Mouse (Mus musculus): ENCODE measurements at regions not wholly inside any gene's neighbourhood (a gene's known extent, or its start where the extent isn't known, plus 50 kb on each side); places are given as distances from the start of the nearest gene placed in this dataset.

- Histone ChIP-seq H3K36me3 (ENCODE audit: control insufficient read depth, insufficient read depth, low read length) (no peaks in the 10 kb centered on the region), H3K4me1 (ENCODE audit: control insufficient read depth, insufficient read depth, low read length) (no peaks in the 10 kb centered on the region), H3K4me2 (no peak overlapping the region), H3K4me3 (ENCODE audit: low read depth, low read length) (no peak overlapping the region), H3K27me3 (ENCODE audit: control insufficient read depth, insufficient read depth, low read length) (peaks cover 4% of the 10 kb centered on the region; the same call in 1 of the 2 replicates), H3K27ac (ENCODE audit: low read depth, low read length) (no peak overlapping the region), H3K9ac (ENCODE audit: low read depth, low read length) (no peak overlapping the region), H3K9me3 (replicated peaks; ENCODE audit: control insufficient read depth, low read length) (no peaks in the 10 kb centered on the region)
- no peak for ATAC-seq (replicated peaks; ENCODE audit: insufficient number of reproducible peaks, low FRiP score, low TSS enrichment)
- WGBS (ENCODE audit: insufficient replicate concordance) = 44% methylated on average over 5 of the region's 5 CpGs
Observed at GRCm38 (mm10) chr11:114283208-114283607, 216.4 kb upstream of the Sdk2 start.

GRCm38 (mm10) chr11:114282566-114282965 is 215.7 kb upstream of the Sdk2 start:
- ATAC-seq (replicated peaks; ENCODE audit: insufficient number of reproducible peaks, low FRiP score, low TSS enrichment) = no peak
- 62% methylated on average over 5 of the region's 5 CpGs for WGBS (ENCODE audit: insufficient replicate concordance)

GRCm38 (mm10) chr11:114281846-114282245 is 215.0 kb upstream of the Sdk2 start:
- Histone ChIP-seq H3K9me3 (replicated peaks; ENCODE audit: control insufficient read depth, low read length) (no peaks in the 10 kb centered on the region), H3K36me3 (ENCODE audit: control insufficient read depth, insufficient read depth, low read length) (no peaks in the 10 kb centered on the region), H3K9ac (ENCODE audit: low read depth, low read length) (no peak overlapping the region), H3K4me2 (no peak overlapping the region), H3K27me3 (ENCODE audit: control insufficient read depth, insufficient read depth, low read length) (peaks cover 4% of the 10 kb centered on the region; the same call in 1 of the 2 replicates), H3K4me1 (ENCODE audit: control insufficient read depth, insufficient read depth, low read length) (no peaks in the 10 kb centered on the region), H3K4me3 (ENCODE audit: low read depth, low read length) (no peak overlapping the region), H3K27ac (ENCODE audit: low read depth, low read length) (no peak overlapping the region)
- 65% methylated on average over 9 of the region's 9 CpGs for WGBS (ENCODE audit: insufficient replicate concordance)
- no peak for ATAC-seq (replicated peaks; ENCODE audit: insufficient number of reproducible peaks, low FRiP score, low TSS enrichment)

More at GRCm38 (mm10) chr11:114282566-114282965, 215.7 kb upstream of the Sdk2 start:
- Histone ChIP-seq H3K9me3 (replicated peaks; ENCODE audit: control insufficient read depth, low read length) (no peaks in the 10 kb centered on the region), H3K27me3 (ENCODE audit: control insufficient read depth, insufficient read depth, low read length) (peaks cover 4% of the 10 kb centered on the region; the same call in 1 of the 2 replicates), H3K36me3 (ENCODE audit: control insufficient read depth, insufficient read depth, low read length) (no peaks in the 10 kb centered on the region), H3K4me2 (no peak overlapping the region), H3K4me1 (ENCODE audit: control insufficient read depth, insufficient read depth, low read length) (no peaks in the 10 kb centered on the region), H3K4me3 (ENCODE audit: low read depth, low read length) (no peak overlapping the region), H3K9ac (ENCODE audit: low read depth, low read length) (no peak overlapping the region), H3K27ac (ENCODE audit: low read depth, low read length) (no peak overlapping the region)

GRCm38 (mm10) chr11:114281041-114281695 is 214.3 kb upstream of the Sdk2 start:
- Histone ChIP-seq H3K9ac (ENCODE audit: low read depth, low read length) (no peak overlapping the region), H3K4me3 (ENCODE audit: low read depth, low read length) (no peak overlapping the region), H3K36me3 (ENCODE audit: control insufficient read depth, insufficient read depth, low read length) (no peaks in the 10 kb centered on the region), H3K4me2 (no peak overlapping the region), H3K27ac (ENCODE audit: low read depth, low read length) (no peak overlapping the region), H3K4me1 (ENCODE audit: control insufficient read depth, insufficient read depth, low read length) (no peaks in the 10 kb centered on the region), H3K27me3 (ENCODE audit: control insufficient read depth, insufficient read depth, low read length) (peaks cover 4% of the 10 kb centered on the region; the same call in 1 of the 2 replicates), H3K9me3 (replicated peaks; ENCODE audit: control insufficient read depth, low read length) (no peaks in the 10 kb centered on the region)
- no peak for ATAC-seq (replicated peaks; ENCODE audit: insufficient number of reproducible peaks, low FRiP score, low TSS enrichment)
- 84% methylated on average over 14 of the region's 14 CpGs for WGBS (ENCODE audit: insufficient replicate concordance)

- no peak overlapping the region for H3K4me3 ChIP-seq (ENCODE audit: low read depth, low read length)
- no peak overlapping the region for H3K27ac ChIP-seq (ENCODE audit: low read depth, low read length)
- no peaks in the 10 kb centered on the region for H3K27me3 ChIP-seq (ENCODE audit: control insufficient read depth, insufficient read depth, low read length)
- H3K4me1 ChIP-seq (ENCODE audit: control insufficient read depth, insufficient read depth, low read length) = no peaks in the 10 kb centered on the region
- H3K9me3 ChIP-seq (replicated peaks; ENCODE audit: control insufficient read depth, low read length) = no peaks in the 10 kb centered on the region
- WGBS (ENCODE audit: insufficient replicate concordance) = 86% methylated on average over 26 of the region's 26 CpGs
- H3K9ac ChIP-seq (ENCODE audit: low read depth, low read length) = no peak overlapping the region
- no peak overlapping the region for H3K4me2 ChIP-seq
- no peak for ATAC-seq (replicated peaks; ENCODE audit: insufficient number of reproducible peaks, low FRiP score, low TSS enrichment)
- no peaks in the 10 kb centered on the region for H3K36me3 ChIP-seq (ENCODE audit: control insufficient read depth, insufficient read depth, low read length)
Observed at GRCm38 (mm10) chr11:114277513-114278304, 210.9 kb upstream of the Sdk2 start.

- WGBS (ENCODE audit: insufficient replicate concordance) = 84% methylated on average over 10 of the region's 10 CpGs
- ATAC-seq (replicated peaks; ENCODE audit: insufficient number of reproducible peaks, low FRiP score, low TSS enrichment) = no peak
- H3K4me3 ChIP-seq (ENCODE audit: low read depth, low read length) = no peak overlapping the region
Observed at GRCm38 (mm10) chr11:114270358-114271072, 203.7 kb upstream of the Sdk2 start.

GRCm38 (mm10) chr11:114261959-114262358 is 195.1 kb upstream of the Sdk2 start:
- no peak for ATAC-seq (replicated peaks; ENCODE audit: insufficient number of reproducible peaks, low FRiP score, low TSS enrichment)
- Histone ChIP-seq H3K4me3 (ENCODE audit: low read depth, low read length) (no peak overlapping the region), H3K4me2 (no peak overlapping the region), H3K27me3 (ENCODE audit: control insufficient read depth, insufficient read depth, low read length) (no peaks in the 10 kb centered on the region), H3K9ac (ENCODE audit: low read depth, low read length) (no peak overlapping the region), H3K27ac (ENCODE audit: low read depth, low read length) (no peak overlapping the region), H3K36me3 (ENCODE audit: control insufficient read depth, insufficient read depth, low read length) (no peaks in the 10 kb centered on the region), H3K9me3 (replicated peaks; ENCODE audit: control insufficient read depth, low read length) (no peaks in the 10 kb centered on the region), H3K4me1 (ENCODE audit: control insufficient read depth, insufficient read depth, low read length) (no peaks in the 10 kb centered on the region)
- WGBS (ENCODE audit: insufficient replicate concordance) = 70% methylated on average over 4 of the region's 4 CpGs

More at GRCm38 (mm10) chr11:114270358-114271072, 203.7 kb upstream of the Sdk2 start:
- H3K36me3 ChIP-seq (ENCODE audit: control insufficient read depth, insufficient read depth, low read length) = no peaks in the 10 kb centered on the region
- H3K27me3 ChIP-seq (ENCODE audit: control insufficient read depth, insufficient read depth, low read length) = no peaks in the 10 kb centered on the region
- no peaks in the 10 kb centered on the region for H3K4me1 ChIP-seq (ENCODE audit: control insufficient read depth, insufficient read depth, low read length)
- H3K4me2 ChIP-seq = no peak overlapping the region
- no peak overlapping the region for H3K9ac ChIP-seq (ENCODE audit: low read depth, low read length)
- no peak overlapping the region for H3K27ac ChIP-seq (ENCODE audit: low read depth, low read length)
- no peaks in the 10 kb centered on the region for H3K9me3 ChIP-seq (replicated peaks; ENCODE audit: control insufficient read depth, low read length)

GRCm38 (mm10) chr11:114258218-114258617 is 191.4 kb upstream of the Sdk2 start:
- Histone ChIP-seq H3K9me3 (replicated peaks; ENCODE audit: control insufficient read depth, low read length) (no peaks in the 10 kb centered on the region), H3K27ac (ENCODE audit: low read depth, low read length) (no peak overlapping the region), H3K4me1 (ENCODE audit: control insufficient read depth, insufficient read depth, low read length) (no peaks in the 10 kb centered on the region), H3K36me3 (ENCODE audit: control insufficient read depth, insufficient read depth, low read length) (no peaks in the 10 kb centered on the region), H3K27me3 (ENCODE audit: control insufficient read depth, insufficient read depth, low read length) (peaks cover 3% of the 10 kb centered on the region; the same call in 1 of the 2 replicates), H3K9ac (ENCODE audit: low read depth, low read length) (no peak overlapping the region), H3K4me2 (no peak overlapping the region), H3K4me3 (ENCODE audit: low read depth, low read length) (no peak overlapping the region)
- ATAC-seq (replicated peaks; ENCODE audit: insufficient number of reproducible peaks, low FRiP score, low TSS enrichment) = no peak
- 67% methylated on average over 9 of the region's 9 CpGs for WGBS (ENCODE audit: insufficient replicate concordance)
